Mouse (Mus musculus): ENCODE measurements around the gene Tmprss11c. TPM values are rescaled to one million over a fixed set of nuclear protein-coding genes. Genes with fewer than 3 reads are reported as not detected.
"Not testable (repeated sequence)": the region's sequence is repeated elsewhere in the genome, so short reads cannot be mapped to it uniquely, and the experiment has no call there.

Gene Tmprss11c
- polyA plus RNA-seq (2012; ENCODE audit: insufficient read depth, low replicate concordance): not detected in 2 replicates

- H3K4me1 ChIP-seq: no peaks in the 10 kb centered on the region
- H3K36me3 ChIP-seq (replicated peaks; ENCODE audit: low read length): no peaks in the 10 kb centered on the region
- H3K27me3 ChIP-seq (replicated peaks): no peaks in the 10 kb centered on the region
- H3K9me3 ChIP-seq: no peaks in the 10 kb centered on the region
- no peak within 1 kb of the TSS for H3K4me3 ChIP-seq (replicated peaks)
- TF ChIP-seq GATA1 (IDR thresholded peaks at IDR 0.05; ENCODE audit: borderline replicate concordance, low read length): no peak
- no peak for TF ChIP-seq FLI1 (IDR thresholded peaks at IDR 0.05; ENCODE audit: low read length)
Measured at GRCm38 (mm10) chr5:86289208-86289607, at the start of gene Tmprss11c. Tmprss11c (minus strand) TSS chr5:86289308.

GRCm38 (mm10) chr5:86318018-86318956 lies 29.2 kb upstream of the Tmprss11c start:
- H3K27me3 ChIP-seq (replicated peaks); H3K9me3 ChIP-seq; H3K4me3 ChIP-seq (replicated peaks); H3K4me1 ChIP-seq; H3K36me3 ChIP-seq (replicated peaks; ENCODE audit: low read length): not testable (repeated sequence)

GRCm38 (mm10) chr5:86306116-86306515 lies 17.0 kb upstream of the Tmprss11c start:
- no peak for TF ChIP-seq GATA1 (IDR thresholded peaks at IDR 0.05; ENCODE audit: borderline replicate concordance, low read length)
- TF ChIP-seq FLI1 (IDR thresholded peaks at IDR 0.05; ENCODE audit: low read length): no peak
- Histone ChIP-seq H3K36me3 (replicated peaks; ENCODE audit: low read length) (no peaks in the 10 kb centered on the region), H3K4me3 (replicated peaks) (no peak overlapping the region), H3K27me3 (replicated peaks) (no peaks in the 10 kb centered on the region), H3K9me3 (no peaks in the 10 kb centered on the region), H3K4me1 (no peaks in the 10 kb centered on the region)

GRCm38 (mm10) chr5:86303877-86304276 lies 14.8 kb upstream of the Tmprss11c start:
- TF ChIP-seq GATA1 (IDR thresholded peaks at IDR 0.05; ENCODE audit: borderline replicate concordance, low read length): no peak
- no peak for TF ChIP-seq FLI1 (IDR thresholded peaks at IDR 0.05; ENCODE audit: low read length)
- no peaks in the 10 kb centered on the region for H3K9me3 ChIP-seq
- no peaks in the 10 kb centered on the region for H3K36me3 ChIP-seq (replicated peaks; ENCODE audit: low read length)
- no peak overlapping the region for H3K4me3 ChIP-seq (replicated peaks)
- no peaks in the 10 kb centered on the region for H3K4me1 ChIP-seq
- H3K27me3 ChIP-seq (replicated peaks): no peaks in the 10 kb centered on the region

GRCm38 (mm10) chr5:86246559-86246958 lies 42.5 kb downstream of the Tmprss11c start:
- no peak for TF ChIP-seq FLI1 (IDR thresholded peaks at IDR 0.05; ENCODE audit: low read length)
- no peak for TF ChIP-seq GATA1 (IDR thresholded peaks at IDR 0.05; ENCODE audit: borderline replicate concordance, low read length)
- Histone ChIP-seq H3K36me3 (replicated peaks; ENCODE audit: low read length) (no peaks in the 10 kb centered on the region), H3K9me3 (no peaks in the 10 kb centered on the region), H3K27me3 (replicated peaks) (no peaks in the 10 kb centered on the region), H3K4me3 (replicated peaks) (no peak overlapping the region), H3K4me1 (no peaks in the 10 kb centered on the region)

GRCm38 (mm10) chr5:86244880-86245279 lies 44.2 kb downstream of the Tmprss11c start:
- TF ChIP-seq FLI1 (IDR thresholded peaks at IDR 0.05; ENCODE audit: low read length) (no peak), GATA1 (IDR thresholded peaks at IDR 0.05; ENCODE audit: borderline replicate concordance, low read length) (no peak)
- Histone ChIP-seq H3K4me3 (replicated peaks) (no peak overlapping the region), H3K27me3 (replicated peaks) (no peaks in the 10 kb centered on the region), H3K36me3 (replicated peaks; ENCODE audit: low read length) (no peaks in the 10 kb centered on the region), H3K4me1 (no peaks in the 10 kb centered on the region), H3K9me3 (no peaks in the 10 kb centered on the region)

- Histone ChIP-seq H3K27me3 (replicated peaks) (no peaks in the 10 kb centered on the region), H3K36me3 (replicated peaks; ENCODE audit: low read length) (no peaks in the 10 kb centered on the region), H3K9me3 (no peaks in the 10 kb centered on the region), H3K4me1 (no peaks in the 10 kb centered on the region), H3K4me3 (replicated peaks) (no peak overlapping the region)
- TF ChIP-seq FLI1 (IDR thresholded peaks at IDR 0.05; ENCODE audit: low read length) (no peak), GATA1 (IDR thresholded peaks at IDR 0.05; ENCODE audit: borderline replicate concordance, low read length) (no peak)
Measured at GRCm38 (mm10) chr5:86244275-86244674, 44.8 kb downstream of the Tmprss11c start.

GRCm38 (mm10) chr5:86227156-86227853 lies 61.8 kb downstream of the Tmprss11c start:
- H3K4me3 ChIP-seq (replicated peaks): no peak overlapping the region
- no peaks in the 10 kb centered on the region for H3K36me3 ChIP-seq (replicated peaks; ENCODE audit: low read length)
- H3K27me3 ChIP-seq (replicated peaks): no peaks in the 10 kb centered on the region
- H3K4me1 ChIP-seq: no peaks in the 10 kb centered on the region
- H3K9me3 ChIP-seq: no peaks in the 10 kb centered on the region
- no peak for TF ChIP-seq GATA1 (IDR thresholded peaks at IDR 0.05; ENCODE audit: borderline replicate concordance, low read length)

GRCm38 (mm10) chr5:86197801-86198200 lies 91.3 kb downstream of the Tmprss11c start, which contains the start of gene Gnrhr:
Gnrhr (minus strand) TSS chr5:86197901.
- TF ChIP-seq FLI1 (IDR thresholded peaks at IDR 0.05; ENCODE audit: low read length): no peak
- no peak for TF ChIP-seq GATA1 (IDR thresholded peaks at IDR 0.05; ENCODE audit: borderline replicate concordance, low read length)
- Histone ChIP-seq H3K4me1 (peaks cover 4% of the 10 kb centered on the region; the same call in 1 of the 2 replicates), H3K4me3 (replicated peaks) (no peak within 1 kb of the TSS), H3K36me3 (replicated peaks; ENCODE audit: low read length) (no peaks in the 10 kb centered on the region), H3K9me3 (no peaks in the 10 kb centered on the region), H3K27me3 (replicated peaks) (no peaks in the 10 kb centered on the region)

- H3K9me3 ChIP-seq: no peaks in the 10 kb centered on the region
- H3K4me3 ChIP-seq (replicated peaks): no peak overlapping the region
- no peaks in the 10 kb centered on the region for H3K27me3 ChIP-seq (replicated peaks)
- H3K4me1 ChIP-seq: peaks cover 8% of the 10 kb centered on the region; the same call in 1 of the 2 replicates
- TF ChIP-seq FLI1 (IDR thresholded peaks at IDR 0.05; ENCODE audit: low read length) (no peak), GATA1 (IDR thresholded peaks at IDR 0.05; ENCODE audit: borderline replicate concordance, low read length) (no peak)
- H3K36me3 ChIP-seq (replicated peaks; ENCODE audit: low read length): no peaks in the 10 kb centered on the region
Measured at GRCm38 (mm10) chr5:86191356-86191755, 97.8 kb downstream of the Tmprss11c start.

Data from megakaryocyte, embryonic 14.5 days (primary cell).